Mouse (Mus musculus) heart, embryonic 12.5 days (tissue): ENCODE data around the gene Pik3r6. TPM values are rescaled to one million over a fixed set of nuclear protein-coding genes. Genes with fewer than 3 reads are reported as not detected.

ENCODE experiments used
- ATAC-seq: fragments of 200-750 bp; cut with Nextera tagmentation; 2 replicates; pipeline ENCODE4 v1.8.0; 2017; ENCODE audit warnings: moderate TSS enrichment, moderate library complexity; ENCODE audit not compliant: insufficient number of reproducible peaks, low FRiP score
- H3K27ac ChIP-seq: fragments of 300-500 bp; sonication (generic); 2 replicates; pipeline ENCODE4 v1.5.1; 2016; ENCODE audit warnings: mild to moderate bottlenecking, moderate library complexity; ENCODE audit not compliant: poor library complexity, severe bottlenecking
- H3K27me3 ChIP-seq: fragments of 300-500 bp; sonication (generic); replicated peaks from 2 replicates; pipeline ENCODE4 v1.6.1; 2016; ENCODE audit warnings: mild to moderate bottlenecking, moderate library complexity
- H3K36me3 ChIP-seq: fragments of 300-500 bp; sonication (generic); 2 replicates; pipeline ENCODE4 v1.6.1; 2016; ENCODE audit warnings: mild to moderate bottlenecking, moderate library complexity
- H3K4me1 ChIP-seq: fragments of 300-500 bp; sonication (generic); replicated peaks from 2 replicates; pipeline ENCODE4 v1.6.1; 2016; ENCODE audit warnings: mild to moderate bottlenecking
- H3K4me2 ChIP-seq: fragments of 300-500 bp; sonication (generic); 2 replicates; pipeline ENCODE4 v1.6.1; 2016; ENCODE audit warnings: mild to moderate bottlenecking, moderate library complexity
- H3K4me3 ChIP-seq: fragments of 300-500 bp; sonication (generic); 2 replicates; pipeline ENCODE4 v1.5.1; 2016; ENCODE audit warnings: mild to moderate bottlenecking
- H3K9ac ChIP-seq: fragments of 300-500 bp; sonication (generic); 2 replicates; pipeline ENCODE4 v1.6.1; 2016; ENCODE audit warnings: mild to moderate bottlenecking, moderate library complexity
- H3K9me3 ChIP-seq: fragments of 300-500 bp; sonication (generic); replicated peaks from 2 replicates; pipeline ENCODE4 v1.6.1; 2016; ENCODE audit warnings: mild to moderate bottlenecking, moderate library complexity
- WGBS: fragments of 180-500 bp; shearing (Covaris S2); methylation state at CpG from one replicate; pipeline ENCODE4 v1.1.7; 2016; 5-methylcytosine and 5-hydroxymethylcytosine counted together
- polyA plus RNA-seq: library from polyadenylated mRNA; unstranded; fragments of >200 nt; fragmentation: Nextera tagmentation; extraction: Ambion mirVana; gene quantifications from 2 replicates; pipeline ENCODE4 v1.2.1, GENCODE M21; 2016

The Pik3r6 gene
- polyA plus RNA-seq, 1 experiment from 2014 or later, result 2.1 TPM

DNA sequence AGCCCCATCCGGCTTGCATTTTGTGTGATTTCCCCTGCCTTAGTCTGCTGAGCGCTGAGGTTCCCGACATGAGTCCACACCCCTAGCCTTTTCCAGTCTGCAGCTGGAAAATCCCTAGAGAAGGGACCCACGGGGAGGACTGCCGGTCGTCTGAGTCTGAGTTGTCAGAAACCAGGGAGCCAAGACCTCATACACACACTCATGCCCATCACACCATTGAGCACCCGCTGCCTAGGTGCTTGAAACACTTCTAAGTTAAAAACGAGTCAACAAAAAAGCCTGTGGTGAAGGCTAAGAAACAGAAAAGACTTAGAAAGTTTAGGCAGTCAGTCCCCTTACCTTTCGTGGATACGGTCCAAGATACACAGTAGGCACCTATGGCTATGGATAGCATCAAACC, 15.1 kb upstream of the Pik3r6 start:
- no peaks in the 10 kb centered on the region for H3K36me3 ChIP-seq
- no peak overlapping the region for H3K9ac ChIP-seq
- no peak for ATAC-seq
- no peak overlapping the region for H3K27ac ChIP-seq
- no peaks in the 10 kb centered on the region for H3K9me3 ChIP-seq
- no peak overlapping the region for H3K4me3 ChIP-seq
- 0 out of 2 replicates have a peak, but pooled peaks cover 5% of the 10 kb centered on the region for H3K4me1 ChIP-seq
- WGBS, result 78% methylated on average over 10 of the region's 10 CpGs
- no peak overlapping the region for H3K4me2 ChIP-seq
- peaks cover 2% of the 10 kb centered on the region; the same call in 1 of the 2 replicates for H3K27me3 ChIP-seq

DNA sequence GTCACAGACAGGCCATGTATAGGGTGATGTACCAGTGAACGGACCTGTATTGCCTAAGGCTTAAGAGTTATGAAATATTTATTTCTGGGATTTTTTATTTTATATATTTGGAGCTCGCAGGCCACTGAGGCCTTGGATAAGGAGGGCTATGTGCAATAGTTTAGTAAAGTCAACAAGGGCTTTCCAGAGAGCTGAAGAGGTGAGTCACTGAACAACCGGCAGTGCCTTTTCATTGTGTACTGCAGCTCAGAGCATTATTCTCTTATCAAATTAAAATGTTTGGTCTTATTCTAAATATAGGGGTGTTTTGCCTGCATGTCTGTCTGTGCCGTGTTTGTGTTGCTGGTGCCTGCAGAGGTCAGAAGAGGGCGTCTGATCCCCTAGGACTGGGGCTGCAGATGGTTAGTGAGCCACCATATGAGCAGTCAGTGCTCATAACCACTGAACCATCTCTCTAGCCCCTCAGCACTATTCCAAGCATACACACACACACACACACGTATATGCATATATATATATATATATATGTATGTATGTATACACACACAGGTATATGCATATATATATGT, 14.5 kb upstream of the Pik3r6 start:
- H3K4me1 ChIP-seq, result peaks cover 5% of the 10 kb centered on the region; the same call in 1 of the 2 replicates
- peaks cover 8% of the 10 kb centered on the region; the same call in 1 of the 2 replicates for H3K27me3 ChIP-seq
- H3K9me3 ChIP-seq, result no peaks in the 10 kb centered on the region
- no peaks in the 10 kb centered on the region for H3K36me3 ChIP-seq
- ATAC-seq, result no peak
- 61% methylated on average over 6 of the region's 6 CpGs for WGBS
- H3K27ac ChIP-seq, result no peak overlapping the region
- no peak overlapping the region for H3K9ac ChIP-seq
- no peak overlapping the region for H3K4me3 ChIP-seq
- no peak overlapping the region for H3K4me2 ChIP-seq

DNA sequence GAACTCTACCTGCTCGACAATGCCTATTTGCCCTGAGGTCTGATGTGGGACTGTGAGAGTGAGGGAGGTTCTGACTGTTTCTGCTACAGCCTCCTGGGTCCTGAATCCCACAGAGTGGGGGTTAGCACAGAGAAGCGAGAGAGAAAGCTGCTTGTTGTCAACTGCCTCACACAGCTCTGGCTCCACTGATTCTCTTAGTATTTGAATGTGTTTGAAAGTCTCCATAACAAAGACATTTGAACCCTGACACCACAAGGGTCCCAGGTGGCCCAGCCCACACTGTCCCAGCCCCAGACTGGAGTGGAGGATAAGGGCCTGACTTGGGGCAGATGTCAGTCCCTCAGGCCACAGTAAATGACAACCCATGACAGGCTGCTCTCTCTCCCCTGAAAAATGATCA, 13.6 kb upstream of the Pik3r6 start:
- no peak overlapping the region for H3K4me3 ChIP-seq
- no peak overlapping the region for H3K27ac ChIP-seq
- H3K9ac ChIP-seq, result no peak overlapping the region
- no peak for ATAC-seq
- peaks cover 14% of the 10 kb centered on the region for H3K4me1 ChIP-seq
- no peak overlapping the region for H3K4me2 ChIP-seq
- no peaks in the 10 kb centered on the region for H3K36me3 ChIP-seq
- H3K27me3 ChIP-seq, result peaks cover 10% of the 10 kb centered on the region; the same call in 1 of the 2 replicates
- H3K9me3 ChIP-seq, result no peaks in the 10 kb centered on the region
- WGBS, result 37% methylated on average over 2 of the region's 2 CpGs

DNA sequence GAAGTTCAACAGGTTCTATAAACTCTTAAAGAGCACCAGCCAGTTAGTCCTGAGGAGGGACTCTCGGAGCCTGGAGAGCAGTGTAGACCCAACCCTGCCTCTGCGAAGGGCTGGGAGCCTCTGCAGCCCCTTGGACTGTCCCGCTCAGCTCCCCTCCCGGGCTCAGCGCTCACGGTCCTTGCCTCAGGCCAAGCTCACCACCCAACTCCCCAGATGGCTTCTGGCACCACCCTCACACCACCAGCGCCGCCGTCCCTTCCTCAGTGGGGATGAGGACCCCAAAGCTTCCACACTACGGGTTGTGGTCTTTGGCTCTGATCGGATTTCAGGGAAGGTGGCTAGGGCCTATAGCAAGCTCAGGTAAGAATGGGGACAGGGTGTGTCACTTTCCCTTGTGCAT, 10.2 kb upstream of the Pik3r6 start:
- Histone ChIP-seq H3K36me3 (no peaks in the 10 kb centered on the region), H3K4me1 (peaks cover 21% of the 10 kb centered on the region), H3K9me3 (no peaks in the 10 kb centered on the region), H3K27ac (no peak overlapping the region), H3K4me2 (no peak overlapping the region), H3K4me3 (no peak overlapping the region), H3K9ac (no peak overlapping the region), H3K27me3 (peaks cover 26% of the 10 kb centered on the region; the same call in 1 of the 2 replicates)
- 83% methylated on average over 11 of the region's 11 CpGs for WGBS
- ATAC-seq, result no peak

DNA sequence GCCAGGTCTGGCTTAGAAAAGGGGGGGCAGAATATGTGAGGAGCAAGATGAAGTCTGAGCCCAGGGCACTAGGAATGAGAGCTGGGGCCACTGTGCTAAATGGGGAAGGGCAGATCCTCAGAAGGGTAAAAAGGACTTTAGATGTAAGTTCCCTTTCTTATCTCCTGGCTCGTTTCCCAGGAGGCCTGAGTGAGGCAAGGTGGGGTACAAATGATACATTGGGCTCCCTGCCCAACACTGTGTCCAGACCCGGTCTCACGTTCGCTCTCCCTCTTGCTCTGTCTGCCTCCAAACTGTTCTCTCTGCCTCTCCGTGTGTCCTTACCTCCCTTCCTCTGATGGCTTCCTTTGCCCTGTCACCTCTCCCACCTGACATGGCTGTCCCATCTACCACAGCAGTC, 9.1 kb upstream of the Pik3r6 start:
- Histone ChIP-seq H3K27ac (no peak overlapping the region), H3K4me2 (no peak overlapping the region)
- ATAC-seq, result no peak

DNA sequence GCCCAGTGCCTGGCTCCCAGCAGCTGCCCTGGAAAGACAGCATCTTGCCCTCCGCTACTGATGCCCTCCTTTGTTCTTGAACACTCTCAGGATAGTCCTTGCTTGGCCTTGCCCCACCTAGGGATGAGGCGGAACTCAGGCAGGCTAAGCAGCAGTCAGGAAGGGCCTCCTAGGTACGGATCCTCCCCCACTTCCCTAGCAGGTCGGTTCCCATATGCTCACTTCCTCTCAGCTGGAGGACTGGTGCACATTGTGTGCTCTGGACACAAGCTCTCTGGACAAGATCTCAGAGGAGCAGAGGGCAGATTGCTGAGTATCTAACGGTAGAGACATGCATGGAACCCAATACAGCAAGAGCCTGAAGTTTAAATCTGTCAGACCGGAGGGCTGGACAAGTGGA, 5.7 kb upstream of the Pik3r6 start:
- ATAC-seq, result no peak
- Histone ChIP-seq H3K9ac (no peak overlapping the region), H3K27ac (no peak overlapping the region), H3K36me3 (no peaks in the 10 kb centered on the region), H3K4me1 (peaks cover 31% of the 10 kb centered on the region), H3K4me2 (no peak overlapping the region), H3K4me3 (no peak overlapping the region), H3K9me3 (no peaks in the 10 kb centered on the region), H3K27me3 (peaks cover 36% of the 10 kb centered on the region)
- 51% methylated on average over 6 of the region's 6 CpGs for WGBS

More for the DNA sequence above, 9.1 kb upstream of the Pik3r6 start:
- H3K4me3 ChIP-seq, result no peak overlapping the region
- no peaks in the 10 kb centered on the region for H3K9me3 ChIP-seq
- H3K9ac ChIP-seq, result no peak overlapping the region
- H3K36me3 ChIP-seq, result no peaks in the 10 kb centered on the region
- WGBS, result 40% methylated on average over 5 of the region's 5 CpGs
- H3K27me3 ChIP-seq, result peaks cover 26% of the 10 kb centered on the region
- H3K4me1 ChIP-seq, result peaks cover 21% of the 10 kb centered on the region

DNA sequence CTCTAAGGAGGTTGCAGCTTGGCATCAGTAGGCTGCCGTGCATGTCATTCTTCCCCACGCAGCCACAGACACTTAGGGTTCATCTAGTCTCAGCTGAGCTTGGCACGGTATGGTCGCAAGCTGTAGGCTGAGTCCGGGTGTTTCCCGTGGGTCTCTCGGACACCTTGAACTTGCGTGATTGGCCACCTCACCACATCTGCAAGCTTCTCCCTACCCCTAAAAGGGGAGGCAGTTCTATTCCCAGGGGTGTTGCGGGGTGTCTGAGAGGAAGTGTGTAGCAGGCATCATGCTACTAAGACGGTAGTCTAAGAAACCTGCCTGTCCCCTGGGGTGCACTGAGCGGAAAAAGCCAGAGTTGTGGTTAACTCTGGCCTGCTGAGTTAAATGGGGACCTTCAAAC, 4.3 kb upstream of the Pik3r6 start:
- peaks cover 29% of the 10 kb centered on the region for H3K27me3 ChIP-seq
- no peak overlapping the region for H3K27ac ChIP-seq
- H3K9me3 ChIP-seq, result no peaks in the 10 kb centered on the region
- H3K4me1 ChIP-seq, result peaks cover 26% of the 10 kb centered on the region
- H3K36me3 ChIP-seq, result no peaks in the 10 kb centered on the region
- no peak overlapping the region for H3K4me3 ChIP-seq
- H3K9ac ChIP-seq, result no peak overlapping the region
- ATAC-seq, result no peak
- WGBS, result 80% methylated on average over 11 of the region's 11 CpGs
- no peak overlapping the region for H3K4me2 ChIP-seq

DNA sequence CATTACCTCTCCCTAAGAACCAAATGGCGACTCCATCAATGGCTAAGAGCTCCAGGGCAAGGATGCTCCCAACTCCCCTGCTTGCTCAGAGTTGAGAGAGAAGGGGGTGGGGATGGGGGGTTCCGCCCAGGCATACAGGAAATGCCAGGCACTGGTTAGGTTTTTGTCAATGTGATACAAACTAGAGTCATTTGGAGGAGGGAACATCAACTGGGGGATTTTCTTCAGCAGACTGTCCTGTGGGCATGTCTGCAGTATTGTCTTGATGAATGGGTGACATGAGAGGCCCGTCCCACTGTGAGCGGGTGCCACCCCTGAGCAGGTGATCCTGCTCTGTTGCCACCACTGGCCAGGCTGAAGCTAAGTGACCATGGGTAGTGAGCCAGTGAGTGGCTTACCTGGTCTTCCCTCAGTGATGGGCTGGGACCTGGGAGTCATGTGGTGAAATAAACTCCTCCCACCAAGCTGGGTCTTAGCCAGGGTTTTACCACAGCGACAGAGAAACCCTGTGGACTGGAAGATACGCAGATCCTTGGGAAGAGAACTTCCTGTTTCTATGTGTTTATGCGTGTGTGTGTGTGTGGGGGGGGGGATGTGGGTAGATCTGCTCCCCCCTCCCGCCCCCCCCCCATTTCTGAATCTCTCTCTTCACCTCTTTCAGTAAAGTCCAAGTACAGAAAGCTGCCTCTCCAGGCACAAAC, 3.7 kb upstream of the Pik3r6 start:
- Histone ChIP-seq H3K9ac (no peak overlapping the region), H3K36me3 (no peaks in the 10 kb centered on the region), H3K4me1 (peaks cover 19% of the 10 kb centered on the region), H3K4me3 (no peak overlapping the region), H3K27ac (no peak overlapping the region), H3K9me3 (no peaks in the 10 kb centered on the region), H3K27me3 (peaks cover 27% of the 10 kb centered on the region), H3K4me2 (no peak overlapping the region)
- no peak for ATAC-seq
- 68% methylated on average over 7 of the region's 8 CpGs for WGBS

DNA sequence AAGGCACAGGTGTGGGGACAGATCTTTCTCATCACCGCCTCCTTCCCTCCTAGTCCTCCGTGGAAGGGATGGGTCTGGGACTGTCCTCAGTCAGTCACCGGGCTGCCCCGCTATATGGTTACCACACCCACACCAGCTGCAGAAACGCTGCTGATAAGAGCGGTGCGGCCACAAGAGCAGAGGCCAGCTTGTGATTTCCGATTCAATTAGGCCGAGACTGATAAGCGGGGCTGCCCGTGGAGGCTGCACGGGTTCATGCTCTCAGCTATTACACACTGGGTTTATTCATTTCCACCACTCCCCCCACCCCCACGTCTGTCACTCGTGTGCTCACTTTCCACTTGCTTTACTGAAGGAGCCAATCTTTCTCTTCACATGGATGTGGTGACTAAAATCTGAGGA, 1.9 kb upstream of the Pik3r6 start:
- 6% methylated on average over 14 of the region's 14 CpGs for WGBS
- no peaks in the 10 kb centered on the region for H3K36me3 ChIP-seq
- H3K4me2 ChIP-seq, result peak overlapping the region; percentile 55
- no peaks in the 10 kb centered on the region for H3K9me3 ChIP-seq
- H3K4me1 ChIP-seq, result peaks cover 17% of the 10 kb centered on the region
- H3K27me3 ChIP-seq, result peaks cover 16% of the 10 kb centered on the region
- peak; percentile 60; the same call in 1 of the 2 replicates for ATAC-seq
- H3K9ac ChIP-seq, result no peak overlapping the region
- no peak overlapping the region for H3K27ac ChIP-seq
- H3K4me3 ChIP-seq, result no peak overlapping the region

DNA sequence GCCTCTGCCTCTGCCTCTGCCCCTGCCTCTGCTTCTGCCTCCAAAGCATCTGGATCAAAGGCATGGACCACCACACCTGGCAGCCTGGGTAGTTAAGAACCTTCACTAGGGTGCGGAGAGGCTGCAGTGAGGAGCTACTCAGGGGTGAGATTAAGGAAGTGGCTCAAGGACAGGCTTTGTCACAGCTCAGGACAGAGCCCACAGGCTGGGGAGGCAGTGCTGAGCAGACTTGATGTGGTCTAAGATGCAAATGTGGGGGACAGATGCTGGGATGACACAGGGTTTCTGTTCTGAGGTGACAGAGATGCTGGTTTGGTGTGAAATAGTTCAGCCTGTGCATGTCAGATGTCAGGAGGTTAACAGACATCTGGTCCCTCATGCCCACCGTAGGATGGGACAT, 411 bp upstream of the Pik3r6 start:
- Histone ChIP-seq H3K27ac (no peak overlapping the region), H3K4me2 (no peak overlapping the region), H3K4me1 (peaks cover 12% of the 10 kb centered on the region), H3K36me3 (no peaks in the 10 kb centered on the region), H3K9me3 (no peaks in the 10 kb centered on the region), H3K27me3 (peaks cover 13% of the 10 kb centered on the region), H3K4me3 (no peak overlapping the region), H3K9ac (no peak overlapping the region)
- 73% methylated on average over 2 of the region's 2 CpGs for WGBS
- no peak for ATAC-seq

DNA sequence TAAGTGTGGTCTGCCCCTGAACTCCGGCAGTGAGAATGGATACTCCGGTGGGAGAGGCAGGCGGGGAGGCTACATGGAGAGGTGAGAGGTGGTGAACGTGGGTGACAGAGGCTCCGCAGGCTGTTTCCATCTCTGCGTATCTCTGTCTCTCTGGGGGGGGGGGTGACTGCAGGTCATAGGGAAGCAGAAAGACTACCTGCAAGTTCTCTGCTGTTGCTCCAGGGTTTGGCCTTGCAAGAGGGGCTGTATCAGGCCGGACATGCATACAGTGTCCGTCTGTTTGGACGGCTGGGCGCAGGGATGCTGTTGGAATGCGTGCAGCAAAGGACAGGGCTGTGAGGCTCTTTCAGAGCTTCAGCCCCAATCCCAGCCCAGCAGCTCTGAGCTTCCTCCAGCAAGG, 2.1 kb downstream of the Pik3r6 start:
- ATAC-seq, result no peak
- WGBS, result 78% methylated on average over 11 of the region's 11 CpGs

More for the DNA sequence above, 2.1 kb downstream of the Pik3r6 start:
- peaks cover 8% of the 10 kb centered on the region for H3K27me3 ChIP-seq
- H3K36me3 ChIP-seq, result no peaks in the 10 kb centered on the region
- no peak overlapping the region for H3K4me2 ChIP-seq
- peaks cover 12% of the 10 kb centered on the region for H3K4me1 ChIP-seq
- no peak overlapping the region for H3K4me3 ChIP-seq
- no peaks in the 10 kb centered on the region for H3K9me3 ChIP-seq
- no peak overlapping the region for H3K9ac ChIP-seq
- no peak overlapping the region for H3K27ac ChIP-seq
